Mouse (Mus musculus): ENCODE measurements around the gene Car14. TPM values are rescaled to one million over a fixed set of nuclear protein-coding genes. Genes with fewer than 3 reads are reported as not detected.
A peak's percentile ranks its signal among the peaks of the same experiment; 100 is the strongest.
"Not testable (repeated sequence)": the region's sequence is repeated elsewhere in the genome, so short reads cannot be mapped to it uniquely, and the experiment has no call there.

Gene Car14
- polyA plus RNA-seq, 1 experiment from 2014 or later: 23.1 TPM

DNA sequence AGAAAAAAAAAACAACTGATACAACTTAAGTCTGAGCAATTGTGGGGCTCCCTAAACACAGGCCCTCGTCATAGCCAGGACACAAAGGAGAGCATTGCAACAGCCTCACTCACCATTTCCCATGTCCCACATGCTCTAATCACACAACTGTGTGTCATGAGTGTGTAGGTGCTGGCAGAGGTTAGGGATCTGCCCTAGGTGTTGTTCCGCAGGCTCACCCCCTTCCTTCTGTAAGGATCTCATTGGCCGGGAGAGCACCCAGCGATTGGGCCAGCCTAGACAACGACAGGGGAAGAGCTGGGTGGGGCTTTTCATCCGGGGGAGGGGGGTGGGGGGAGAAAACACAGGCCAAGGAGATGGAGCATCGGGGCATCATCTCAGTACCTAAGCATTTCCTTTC, 40.9 kb downstream of the Car14 start:
- Histone ChIP-seq H3K9me3 (replicated peaks) (no peaks in the 10 kb centered on the region), H3K36me3 (ENCODE audit: poor library complexity, severe bottlenecking) (peaks cover 40% of the 10 kb centered on the region), H3K4me2 (no peak overlapping the region), H3K4me3 (no peak overlapping the region), H3K4me1 (no peaks in the 10 kb centered on the region), H3K27ac (no peak overlapping the region), H3K27me3 (no peaks in the 10 kb centered on the region), H3K9ac (no peak overlapping the region)
- no peak for ATAC-seq
- 72% methylated on average over 7 of the region's 7 CpGs for WGBS

- H3K4me2 ChIP-seq: no peak overlapping the region
- H3K9ac ChIP-seq: no peak overlapping the region
- H3K27me3 ChIP-seq: no peaks in the 10 kb centered on the region
- 34% methylated on average over 2 of the region's 2 CpGs for WGBS
- H3K4me3 ChIP-seq: no peak overlapping the region
- H3K27ac ChIP-seq: no peak overlapping the region
- H3K36me3 ChIP-seq (ENCODE audit: poor library complexity, severe bottlenecking): peaks cover 28% of the 10 kb centered on the region
- ATAC-seq: peak; percentile 63
- H3K4me1 ChIP-seq: no peaks in the 10 kb centered on the region
- no peaks in the 10 kb centered on the region for H3K9me3 ChIP-seq (replicated peaks)
Measured at GRCm38 (mm10) chr3:95861796-95862195, 42.7 kb downstream of the Car14 start.

GRCm38 (mm10) chr3:95861216-95861615, 43.3 kb downstream of the Car14 start:
- Histone ChIP-seq H3K4me3 (no peak overlapping the region), H3K36me3 (ENCODE audit: poor library complexity, severe bottlenecking) (peaks cover 26% of the 10 kb centered on the region), H3K9ac (no peak overlapping the region), H3K9me3 (replicated peaks) (no peaks in the 10 kb centered on the region), H3K4me2 (no peak overlapping the region), H3K27ac (no peak overlapping the region), H3K4me1 (0 out of 2 replicates have a peak, but pooled peaks cover under 1% of the 10 kb centered on the region), H3K27me3 (no peaks in the 10 kb centered on the region)
- 81% methylated on average over 10 of the region's 10 CpGs for WGBS
- ATAC-seq: no peak

DNA sequence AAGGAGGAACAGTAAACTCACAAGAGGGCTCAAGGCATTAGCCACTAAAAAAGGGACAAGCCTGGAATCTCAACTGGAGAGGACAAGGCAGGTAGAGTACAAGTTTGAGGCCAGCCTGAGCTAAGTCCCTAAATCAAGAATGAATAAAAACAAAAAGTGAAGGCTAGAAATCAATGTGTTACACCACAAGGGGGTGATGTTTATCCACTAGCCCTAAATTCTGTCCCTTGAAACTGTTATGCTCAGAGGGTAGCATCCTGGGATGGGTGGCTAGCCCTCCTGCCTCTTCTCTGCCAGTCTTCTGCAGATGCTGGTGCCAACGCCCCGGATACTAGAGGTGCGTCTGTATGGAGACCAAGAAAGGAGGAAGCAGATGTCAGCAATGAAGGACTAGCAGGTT, 44.2 kb downstream of the Car14 start:
- WGBS: 85% methylated on average over 3 of the region's 3 CpGs
- no peak overlapping the region for H3K9ac ChIP-seq
- H3K4me1 ChIP-seq: 0 out of 2 replicates have a peak, but pooled peaks cover 3% of the 10 kb centered on the region
- ATAC-seq: no peak
- H3K9me3 ChIP-seq (replicated peaks): no peaks in the 10 kb centered on the region
- H3K27me3 ChIP-seq: no peaks in the 10 kb centered on the region
- no peak overlapping the region for H3K4me3 ChIP-seq
- H3K4me2 ChIP-seq: no peak overlapping the region
- H3K36me3 ChIP-seq (ENCODE audit: poor library complexity, severe bottlenecking): peaks cover 22% of the 10 kb centered on the region
- no peak overlapping the region for H3K27ac ChIP-seq

GRCm38 (mm10) chr3:95858278-95858677, 46.2 kb downstream of the Car14 start:
- H3K9ac ChIP-seq; H3K27ac ChIP-seq; H3K4me2 ChIP-seq; H3K4me3 ChIP-seq; ATAC-seq; H3K27me3 ChIP-seq; H3K36me3 ChIP-seq (ENCODE audit: poor library complexity, severe bottlenecking); H3K9me3 ChIP-seq (replicated peaks): not testable (repeated sequence)
- whole genome bisulfite sequencing: 82% methylated on average over 3 of the region's 3 CpGs
- H3K4me1 ChIP-seq: peaks cover 12% of the 10 kb centered on the region

DNA sequence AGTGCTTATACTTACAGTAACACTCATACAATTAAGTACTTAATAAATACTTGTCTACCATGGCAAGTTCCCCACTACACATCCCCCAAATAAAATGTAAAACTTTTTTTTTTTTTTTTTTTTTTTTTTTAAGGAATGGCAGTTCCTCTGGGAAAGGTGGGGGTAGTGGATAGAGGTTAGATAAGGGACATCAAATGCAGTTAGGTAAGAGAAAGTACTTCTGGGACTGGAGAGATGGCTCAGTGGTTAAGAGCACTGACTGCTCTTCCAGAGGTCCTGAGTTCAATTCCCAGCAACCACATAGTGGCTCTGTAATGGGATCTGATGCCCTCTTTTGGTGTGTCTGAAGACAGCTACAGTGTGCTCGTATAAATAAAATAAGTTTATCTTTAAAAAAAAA, 47.4 kb downstream of the Car14 start:
- Histone ChIP-seq H3K4me1 (peaks cover 12% of the 10 kb centered on the region), H3K36me3 (ENCODE audit: poor library complexity, severe bottlenecking) (peaks cover 14% of the 10 kb centered on the region)
- 83% methylated on average over 1 of the region's 1 CpGs for WGBS
- H3K9ac ChIP-seq; H3K27ac ChIP-seq; H3K4me3 ChIP-seq; H3K27me3 ChIP-seq; H3K9me3 ChIP-seq (replicated peaks); H3K4me2 ChIP-seq; ATAC-seq: not testable (repeated sequence)

- ATAC-seq: peak; percentile 16
- peak overlapping the region; percentile 73 for H3K27ac ChIP-seq
Measured at GRCm38 (mm10) chr3:95856115-95856514, 48.4 kb downstream of the Car14 start.

DNA sequence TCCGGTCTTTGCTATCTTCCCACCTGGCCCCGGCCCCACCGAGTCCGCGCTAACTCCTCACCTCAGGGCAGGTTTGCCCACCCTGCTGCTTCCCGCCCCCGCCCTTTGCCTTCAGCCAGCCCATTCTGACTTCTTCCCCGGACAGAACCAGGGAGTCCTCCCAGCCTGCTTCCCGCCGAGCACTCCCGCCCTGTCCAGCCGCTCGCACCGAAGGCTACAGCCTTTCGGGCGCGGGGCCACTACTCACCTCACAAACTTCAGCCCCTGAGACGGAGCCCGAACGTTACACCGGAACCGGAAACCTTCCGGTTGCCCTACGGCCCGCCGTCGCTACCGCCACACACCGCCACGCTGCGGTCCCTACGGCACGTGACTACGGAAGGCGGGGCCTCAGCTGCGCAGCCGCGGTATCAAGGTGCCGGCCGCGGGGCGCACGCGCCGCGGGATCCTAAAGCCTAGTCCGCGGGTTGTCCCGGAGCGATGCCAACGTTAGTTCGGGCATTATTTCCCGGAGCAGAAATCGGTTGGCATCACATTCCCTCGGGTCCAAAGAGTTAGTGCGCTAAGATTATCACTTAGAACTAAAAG, 48.9 kb downstream of the Car14 start, which contains the start of gene Prpf3:
Prpf3 (minus strand) TSS at position 384 of the 588 bp plus-strand sequence.
- peak within 1 kb of the TSS; percentile 73 for H3K27ac ChIP-seq
- H3K27me3 ChIP-seq: no peaks in the 10 kb centered on the region
- peaks cover 12% of the 10 kb centered on the region for H3K4me1 ChIP-seq
- ATAC-seq: peak; percentile 99
- H3K9ac ChIP-seq: peak within 1 kb of the TSS; percentile 87
- under 1% methylated on average over 56 of the region's 56 CpGs for WGBS
- peak within 1 kb of the TSS; percentile 74 for H3K4me2 ChIP-seq
- no peaks in the 10 kb centered on the region for H3K9me3 ChIP-seq (replicated peaks)
- peaks cover 29% of the 10 kb centered on the region for H3K36me3 ChIP-seq (ENCODE audit: poor library complexity, severe bottlenecking)
- H3K4me3 ChIP-seq: peak within 1 kb of the TSS; percentile 90

More at GRCm38 (mm10) chr3:95856115-95856514, 48.4 kb downstream of the Car14 start:
- Histone ChIP-seq H3K9ac (peak overlapping the region; percentile 87), H3K9me3 (replicated peaks) (no peaks in the 10 kb centered on the region), H3K4me2 (peak overlapping the region; percentile 74), H3K27me3 (no peaks in the 10 kb centered on the region), H3K4me3 (peak overlapping the region; percentile 90), H3K36me3 (ENCODE audit: poor library complexity, severe bottlenecking) (peaks cover 24% of the 10 kb centered on the region), H3K4me1 (peaks cover 12% of the 10 kb centered on the region)
- 29% methylated on average over 7 of the region's 7 CpGs for WGBS

DNA sequence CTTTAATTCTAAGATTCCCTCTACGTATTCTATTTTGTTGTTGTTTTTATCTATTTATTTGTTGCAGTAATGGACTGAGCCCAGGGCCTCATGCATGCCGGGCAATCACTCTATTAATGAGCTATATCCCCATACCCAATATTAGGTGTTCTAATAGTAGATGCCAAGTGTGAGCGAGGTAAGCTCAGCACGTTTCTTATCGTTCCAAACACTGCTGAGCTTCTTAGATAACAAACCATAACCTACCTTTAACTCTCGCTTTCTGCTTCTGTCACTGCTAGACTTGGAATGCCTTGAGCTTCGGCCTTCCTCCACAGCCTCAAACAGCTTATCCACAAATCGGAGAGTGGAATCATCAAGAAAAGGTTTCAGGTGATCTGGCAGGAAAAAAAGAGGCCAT, 53.2 kb downstream of the Car14 start:
- Histone ChIP-seq H3K9ac (no peak overlapping the region), H3K27me3 (no peaks in the 10 kb centered on the region), H3K27ac (no peak overlapping the region), H3K4me2 (no peak overlapping the region), H3K4me3 (no peak overlapping the region), H3K9me3 (replicated peaks) (no peaks in the 10 kb centered on the region), H3K4me1 (peaks cover 12% of the 10 kb centered on the region), H3K36me3 (ENCODE audit: poor library complexity, severe bottlenecking) (peaks cover 72% of the 10 kb centered on the region)
- WGBS: 97% methylated on average over 8 of the region's 8 CpGs
- ATAC-seq: no peak

DNA sequence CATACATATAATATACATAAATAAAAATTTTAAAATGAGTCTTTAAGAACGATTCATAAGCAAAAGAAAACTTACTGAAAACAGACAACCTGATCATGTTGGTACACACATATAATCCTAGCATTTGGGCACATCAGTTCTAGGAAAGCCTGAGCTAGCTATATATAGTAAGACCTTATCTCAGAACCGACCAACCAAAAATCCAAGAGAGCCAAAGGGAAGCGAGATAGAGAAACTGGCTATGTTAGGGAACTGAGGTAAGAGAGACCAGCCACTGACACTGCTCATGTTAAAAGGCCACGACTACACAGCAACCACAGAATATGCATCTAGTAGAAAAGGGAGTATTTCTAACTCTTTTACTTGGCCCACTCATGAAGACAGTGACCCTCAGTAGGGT, 53.9 kb downstream of the Car14 start:
- peaks cover 9% of the 10 kb centered on the region for H3K4me1 ChIP-seq
- 84% methylated on average over 4 of the region's 4 CpGs for WGBS
- H3K4me2 ChIP-seq: no peak overlapping the region
- H3K9ac ChIP-seq: no peak overlapping the region
- H3K27me3 ChIP-seq: no peaks in the 10 kb centered on the region
- ATAC-seq: no peak
- H3K27ac ChIP-seq: no peak overlapping the region
- H3K4me3 ChIP-seq: no peak overlapping the region
- peaks cover 79% of the 10 kb centered on the region for H3K36me3 ChIP-seq (ENCODE audit: poor library complexity, severe bottlenecking)
- no peaks in the 10 kb centered on the region for H3K9me3 ChIP-seq (replicated peaks)

Other genes starting within 250 kb of the Car14 start
- gene Mcl1, start 245.9 kb downstream of the Car14 start, polyA plus RNA-seq (2015; fragmentation: Nextera tagmentation; extraction: Ambion mirVana): 40.3 and 44.0 TPM in 2 replicates
- gene Adamtsl4, start 216.8 kb downstream of the Car14 start, polyA plus RNA-seq (2015; fragmentation: Nextera tagmentation; extraction: Ambion mirVana): 0.53 and 0.80 TPM in 2 replicates
- gene Ecm1, start 165.1 kb downstream of the Car14 start, polyA plus RNA-seq (2015; fragmentation: Nextera tagmentation; extraction: Ambion mirVana): 9.5 and 12.2 TPM in 2 replicates
- gene Tars2, start 144.5 kb downstream of the Car14 start, polyA plus RNA-seq (2015; fragmentation: Nextera tagmentation; extraction: Ambion mirVana): 42.8 and 50.9 TPM in 2 replicates
- gene Rprd2, start 85.8 kb downstream of the Car14 start, polyA plus RNA-seq (2015; fragmentation: Nextera tagmentation; extraction: Ambion mirVana): 22.7 and 23.5 TPM in 2 replicates
- gene Prpf3, start 48.8 kb downstream of the Car14 start, polyA plus RNA-seq (2015; fragmentation: Nextera tagmentation; extraction: Ambion mirVana): 50.9 and 53.0 TPM in 2 replicates
- 334 and 380 TPM in 2 replicates for gene Mrps21, start 33.2 kb downstream of the Car14 start, polyA plus RNA-seq (2015; fragmentation: Nextera tagmentation; extraction: Ambion mirVana)
- gene Ciart, start 22.4 kb downstream of the Car14 start, polyA plus RNA-seq (2015; fragmentation: Nextera tagmentation; extraction: Ambion mirVana): 5.2 and 5.4 TPM in 2 replicates
- gene BC028528, start 12.7 kb downstream of the Car14 start, polyA plus RNA-seq (2015; fragmentation: Nextera tagmentation; extraction: Ambion mirVana): 11.8 and 12.4 TPM in 2 replicates
- gene Aph1a, start 10.7 kb downstream of the Car14 start, polyA plus RNA-seq (2015; fragmentation: Nextera tagmentation; extraction: Ambion mirVana): 28.3 and 34.4 TPM in 2 replicates
- 322 and 341 TPM in 2 replicates for gene Anp32e, start 24.6 kb upstream of the Car14 start, polyA plus RNA-seq (2015; fragmentation: Nextera tagmentation; extraction: Ambion mirVana)
- 80.4 and 85.1 TPM in 2 replicates for gene Plekho1, start 91.3 kb upstream of the Car14 start, polyA plus RNA-seq (2015; fragmentation: Nextera tagmentation; extraction: Ambion mirVana)
- 51.9 and 62.2 TPM in 2 replicates for gene Vps45, start 153.8 kb upstream of the Car14 start, polyA plus RNA-seq (2015; fragmentation: Nextera tagmentation; extraction: Ambion mirVana)
- gene Otud7b, start 199.8 kb upstream of the Car14 start, polyA plus RNA-seq (2015; fragmentation: Nextera tagmentation; extraction: Ambion mirVana): 11.9 and 12.4 TPM in 2 replicates

Measured in forebrain, embryonic 13.5 days (tissue).